ENCODE assay signal across 9 mouse cellular contexts in the genomic region with DNA sequence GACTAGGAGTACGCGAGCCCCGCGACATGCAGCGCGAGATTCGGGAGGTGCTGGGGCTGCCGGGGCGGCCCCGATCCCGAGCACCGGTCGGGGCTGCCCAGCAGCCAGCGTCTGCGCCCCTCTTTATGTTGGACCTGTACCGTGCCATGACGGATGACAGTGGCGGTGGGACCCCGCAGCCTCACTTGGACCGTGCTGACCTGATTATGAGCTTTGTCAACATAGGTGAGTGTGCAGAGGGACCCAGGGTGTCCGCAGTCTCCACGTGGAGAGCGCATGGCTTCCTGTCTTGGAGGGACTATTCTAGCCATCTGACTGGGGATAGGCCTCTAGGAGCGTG. TPM values are rescaled to one million over a fixed set of nuclear protein-coding genes. Genes with fewer than 3 reads are reported as not detected.
DNase-seq lines count a peak whose midpoint lies in the region; ATAC-seq lines count a peak whose summit lies in the region.
"Had no signal": no experiment of that assay in that cellular context is flagged by ENCODE, and none has a peak within 500 bp of the region (broad histone marks: within the 10 kb centered on the region; RNA-seq: fewer than 3 reads in every experiment).

No protein-coding gene starts in this region.

- peaks cover 65% of the 10 kb centered on the region for H3K27me3 ChIP-seq in megakaryocyte, embryonic 14.5 days (replicated peaks)
- peaks cover 24% of the 10 kb centered on the region for H3K27me3 ChIP-seq in forebrain, embryonic 16.5 days (replicated peaks; ENCODE audit: control insufficient read depth, insufficient read depth, low read length)
- H3K27me3 ChIP-seq in liver, embryonic 12.5 days (replicated peaks), result peaks cover 64% of the 10 kb centered on the region
- H3K27me3 ChIP-seq in stomach, embryonic 16.5 days (ENCODE audit: control insufficient read depth, insufficient read depth, low read length), result peaks cover 28% of the 10 kb centered on the region

- H3K4me1 ChIP-seq in megakaryocyte, embryonic 14.5 days, result peaks cover 15% of the 10 kb centered on the region
- H3K4me1 ChIP-seq in forebrain, embryonic 16.5 days (replicated peaks; ENCODE audit: control insufficient read depth, insufficient read depth, low read length), result peaks cover 6% of the 10 kb centered on the region; the same call in 1 of the 2 replicates
- peaks cover 9% of the 10 kb centered on the region for H3K4me1 ChIP-seq in liver, embryonic 12.5 days
- 0 out of 2 replicates have a peak, but pooled peaks cover 7% of the 10 kb centered on the region for H3K4me1 ChIP-seq in stomach, embryonic 16.5 days (ENCODE audit: control insufficient read depth, insufficient read depth, low read length)

- H3K9ac ChIP-seq in forebrain, embryonic 16.5 days (replicated peaks; ENCODE audit: low read depth, low read length), result no peak overlapping the region
- no peak overlapping the region for H3K9ac ChIP-seq in liver, embryonic 12.5 days
- H3K9ac ChIP-seq in stomach, embryonic 16.5 days (ENCODE audit: low read length), result no peak overlapping the region

- no peaks in the 10 kb centered on the region for H3K36me3 ChIP-seq in megakaryocyte, embryonic 14.5 days (replicated peaks; ENCODE audit: low read length)
- no peaks in the 10 kb centered on the region for H3K36me3 ChIP-seq in forebrain, embryonic 16.5 days (ENCODE audit: control insufficient read depth, insufficient read depth)
- H3K36me3 ChIP-seq in liver, embryonic 12.5 days, result no peaks in the 10 kb centered on the region
- no peaks in the 10 kb centered on the region for H3K36me3 ChIP-seq in stomach, embryonic 16.5 days (ENCODE audit: control insufficient read depth, insufficient read depth, low read length)

- 27% methylated on average over 24 of the region's 24 CpGs for WGBS in forebrain, embryonic 16.5 days
- WGBS in liver, embryonic 12.5 days (ENCODE audit: insufficient replicate concordance), result 16% methylated on average over 24 of the region's 24 CpGs
- 20% methylated on average over 24 of the region's 24 CpGs for WGBS in stomach, embryonic 16.5 days

- peak overlapping the region; percentile 39 for H3K4me2 ChIP-seq in forebrain, embryonic 16.5 days (ENCODE audit: low read length)
- H3K4me2 ChIP-seq in liver, embryonic 12.5 days, result peak overlapping the region; percentile 56
- H3K4me2 ChIP-seq in stomach, embryonic 16.5 days (ENCODE audit: low read depth, low read length), result peak overlapping the region; percentile 59

- no peak for DNase-seq in urinary bladder, adult 2 months (ENCODE audit: low spot score)
- no peak for DNase-seq in adipocyte (ENCODE audit: low spot score)
- DNase-seq: lung, postnatal 36 days had no signal

- ATAC-seq in megakaryocyte, adult 5-6 weeks (ENCODE audit: poor library complexity, severe bottlenecking), result no peak
- ATAC-seq in forebrain, embryonic 16.5 days, result no peak
- peak; percentile 54 for ATAC-seq in liver, embryonic 12.5 days
- ATAC-seq in stomach, embryonic 16.5 days (ENCODE audit: insufficient read depth, low FRiP score), result 0 out of 2 replicates have a peak, but pooled peaks have one; percentile 20
- ATAC-seq in inflammation-experienced regulatory T-cells, adult 6 months, result no peak

- H3K4me3 ChIP-seq in megakaryocyte, embryonic 14.5 days (replicated peaks), result peak overlapping the region; percentile 38
- H3K4me3 ChIP-seq in forebrain, embryonic 16.5 days (replicated peaks; ENCODE audit: low read length), result peak overlapping the region; percentile 28
- H3K4me3 ChIP-seq in liver, embryonic 12.5 days, result peak overlapping the region; percentile 41
- peak overlapping the region; percentile 42 for H3K4me3 ChIP-seq in stomach, embryonic 16.5 days (replicated peaks; ENCODE audit: low read length)

- H3K9me3 ChIP-seq in megakaryocyte, embryonic 14.5 days, result peaks cover 13% of the 10 kb centered on the region
- no peaks in the 10 kb centered on the region for H3K9me3 ChIP-seq in forebrain, embryonic 16.5 days (ENCODE audit: control insufficient read depth, low read length)
- H3K9me3 ChIP-seq in liver, embryonic 12.5 days (replicated peaks), result no peaks in the 10 kb centered on the region
- H3K9me3 ChIP-seq in stomach, embryonic 16.5 days (replicated peaks; ENCODE audit: control insufficient read depth, low read length), result no peaks in the 10 kb centered on the region

- H3K27ac ChIP-seq in forebrain, embryonic 16.5 days (ENCODE audit: low read length), result no peak overlapping the region
- no peak overlapping the region for H3K27ac ChIP-seq in liver, embryonic 12.5 days
- no peak overlapping the region for H3K27ac ChIP-seq in stomach, embryonic 16.5 days (ENCODE audit: low read length)

RNA-seq across cellular contexts. Expression of a gene that starts 0.5 kb away (rescaled TPM):
- not detected in 2 replicates for polyA plus RNA-seq in megakaryocyte, embryonic 14.5 days (2012; ENCODE audit: insufficient read depth, low replicate concordance)
- not detected in 2 replicates for total RNA-seq in megakaryocyte, adult 5-6 weeks (2015)
- total RNA-seq in megakaryocyte, adult 5-6 weeks (2017), result not detected in 2 replicates
- 0.35 TPM in 2 replicates for polyA plus RNA-seq in forebrain, embryonic 16.5 days (2015; fragmentation: Nextera tagmentation; extraction: Ambion mirVana)
- polyA plus RNA-seq in liver, embryonic 12.5 days (2016; fragmentation: Nextera tagmentation; extraction: Ambion mirVana), result 1.3 and 1.5 TPM in 2 replicates
- 0.50 and 0.67 TPM in 2 replicates for polyA plus RNA-seq in stomach, embryonic 16.5 days (2015; fragmentation: Nextera tagmentation; extraction: Ambion mirVana)
- not detected for polyA plus RNA-seq in inflammation-experienced regulatory T-cells, adult 6 months (2017; shearing (Covaris generic))
- 0.74 and 1.3 TPM in 2 replicates for polyA plus RNA-seq in urinary bladder, adult 2 months (2012; rRNA removed)

RNA-seq across cellular contexts. Expression of a gene that starts 10.6 kb away (rescaled TPM):
- 3.0 TPM in 1 of 2 replicates, not detected in the other for polyA plus RNA-seq in megakaryocyte, embryonic 14.5 days (2012; ENCODE audit: insufficient read depth, low replicate concordance)
- total RNA-seq in megakaryocyte, adult 5-6 weeks (2015), result not detected in 2 replicates
- 0.12 TPM in 1 of 2 replicates, not detected in the other for total RNA-seq in megakaryocyte, adult 5-6 weeks (2017)
- 0.41 TPM in 1 of 2 replicates, not detected in the other for polyA plus RNA-seq in forebrain, embryonic 16.5 days (2015; fragmentation: Nextera tagmentation; extraction: Ambion mirVana)
- 0.08 TPM in 1 of 2 replicates, not detected in the other for polyA plus RNA-seq in liver, embryonic 12.5 days (2016; fragmentation: Nextera tagmentation; extraction: Ambion mirVana)
- 0.22 TPM in 1 of 2 replicates, not detected in the other for polyA plus RNA-seq in stomach, embryonic 16.5 days (2015; fragmentation: Nextera tagmentation; extraction: Ambion mirVana)
- not detected for polyA plus RNA-seq in inflammation-experienced regulatory T-cells, adult 6 months (2017; shearing (Covaris generic))
- polyA plus RNA-seq in urinary bladder, adult 2 months (2012; rRNA removed), result 0.21 and 0.33 TPM in 2 replicates

RNA-seq across cellular contexts. Expression of a gene that starts 34.3 kb away (rescaled TPM):
- 4.7 TPM in 1 of 2 replicates, not detected in the other for polyA plus RNA-seq in megakaryocyte, embryonic 14.5 days (2012; ENCODE audit: insufficient read depth, low replicate concordance)
- total RNA-seq in megakaryocyte, adult 5-6 weeks (2015), result 20.0 and 21.0 TPM in 2 replicates
- 27.3 and 29.8 TPM in 2 replicates for total RNA-seq in megakaryocyte, adult 5-6 weeks (2017)
- 65.9 and 72.4 TPM in 2 replicates for polyA plus RNA-seq in forebrain, embryonic 16.5 days (2015; fragmentation: Nextera tagmentation; extraction: Ambion mirVana)
- polyA plus RNA-seq in liver, embryonic 12.5 days (2016; fragmentation: Nextera tagmentation; extraction: Ambion mirVana), result 65.2 and 65.3 TPM in 2 replicates
- 79.4 and 85.4 TPM in 2 replicates for polyA plus RNA-seq in stomach, embryonic 16.5 days (2015; fragmentation: Nextera tagmentation; extraction: Ambion mirVana)
- polyA plus RNA-seq in inflammation-experienced regulatory T-cells, adult 6 months (2017; shearing (Covaris generic)), result 100 to 1,000 TPM in 1 of 3 experiments, 10 to 100 TPM in 2; 68.9 to 105 (median 92.0) TPM
- 35.6 and 35.8 TPM in 2 replicates for polyA plus RNA-seq in urinary bladder, adult 2 months (2012; rRNA removed)

Comparison
In these comparisons a context has a peak if more than half of its experiments do, and no peak if none do; other contexts are left out.
1. ATAC-seq: peak in liver, embryonic 12.5 days (single experiment) and stomach, embryonic 16.5 days (single experiment); none in megakaryocyte, adult 5-6 weeks (single experiment), forebrain, embryonic 16.5 days (single experiment) and inflammation-experienced regulatory T-cells, adult 6 months (single experiment).
2. Peak in every context shown above with its lines, with median percentiles within 50 percentile points of each other: H3K4me3 ChIP-seq and H3K4me2 ChIP-seq.